Mouse (Mus musculus) bone marrow macrophage, adult 2 months (primary cell): ENCODE measurements around the gene Frmpd4. TPM values are rescaled to one million over a fixed set of nuclear protein-coding genes. Genes with fewer than 3 reads are reported as not detected.

ENCODE experiments used
- H3K27ac ChIP-seq: 2 replicates; pipeline ENCODE4 v1.5.1; 2012; ENCODE audit warnings: low read depth, low read length; ENCODE audit not compliant: insufficient read depth
- H3K4me1 ChIP-seq: 2 replicates; pipeline ENCODE4 v1.6.1; 2012; ENCODE audit warnings: low read length; ENCODE audit not compliant: control insufficient read depth, insufficient read depth
- H3K4me3 ChIP-seq: 2 replicates; pipeline ENCODE4 v1.5.1; 2012; ENCODE audit warnings: mild to moderate bottlenecking, low read length, moderate library complexity; ENCODE audit not compliant: insufficient read depth
- CTCF ChIP-seq: IDR thresholded peaks from 2 replicates; pipeline ENCODE4 v1.5.1; 2012; ENCODE audit warnings: low read depth, mild to moderate bottlenecking, low read length, moderate library complexity
- POLR2A ChIP-seq: IDR thresholded peaks from 2 replicates; pipeline ENCODE4 v1.6.1; 2012; ENCODE audit warnings: mild to moderate bottlenecking, low read depth, low read length, borderline replicate concordance
- polyA plus RNA-seq: library from polyadenylated mRNA; stranded (reverse); fragments of >200 nt; gene quantifications from 2 replicates; pipeline ENCODE4 v1.2.4, GENCODE M21; 2012; ENCODE audit not compliant: missing spikeins, insufficient read depth, insufficient read length

Gene Frmpd4
- polyA plus RNA-seq, 1 experiment, result not detected

- Histone ChIP-seq H3K4me1 (no peaks in the 10 kb centered on the region), H3K27ac (no peak overlapping the region), H3K4me3 (no peak overlapping the region)
- TF ChIP-seq POLR2A, result no peak
- no peak for TF ChIP-seq CTCF
Measured at GRCm38 (mm10) chrX:167719564-167719981, 857.5 kb downstream of the Frmpd4 start.

- H3K4me3 ChIP-seq, result no peak overlapping the region
- no peak overlapping the region for H3K27ac ChIP-seq
- no peaks in the 10 kb centered on the region for H3K4me1 ChIP-seq
- TF ChIP-seq CTCF (no peak), POLR2A (no peak)
Measured at GRCm38 (mm10) chrX:167719092-167719491, 857.9 kb downstream of the Frmpd4 start.

GRCm38 (mm10) chrX:167654806-167655495, 922.1 kb downstream of the Frmpd4 start:
- Histone ChIP-seq H3K4me3 (no peak overlapping the region), H3K27ac (no peak overlapping the region), H3K4me1 (no peaks in the 10 kb centered on the region)
- TF ChIP-seq POLR2A (no peak), CTCF (no peak)

- Histone ChIP-seq H3K4me1 (no peaks in the 10 kb centered on the region), H3K4me3 (no peak overlapping the region), H3K27ac (no peak overlapping the region)
- TF ChIP-seq POLR2A (no peak), CTCF (no peak)
Measured at GRCm38 (mm10) chrX:167654249-167654648, 922.8 kb downstream of the Frmpd4 start.

GRCm38 (mm10) chrX:167597639-167598217, 979.3 kb downstream of the Frmpd4 start:
- Histone ChIP-seq H3K4me1 (no peaks in the 10 kb centered on the region), H3K27ac (no peak overlapping the region), H3K4me3 (no peak overlapping the region)
- no peak for TF ChIP-seq CTCF

- Histone ChIP-seq H3K27ac (no peak overlapping the region), H3K4me3 (no peak overlapping the region), H3K4me1 (no peaks in the 10 kb centered on the region)
- TF ChIP-seq POLR2A (no peak), CTCF (no peak)
Measured at GRCm38 (mm10) chrX:167552827-167553226, 1024.2 kb downstream of the Frmpd4 start.

- TF ChIP-seq CTCF (no peak), POLR2A (no peak)
- Histone ChIP-seq H3K4me3 (no peak overlapping the region), H3K4me1 (0 out of 2 replicates have a peak, but pooled peaks cover 2% of the 10 kb centered on the region), H3K27ac (no peak overlapping the region)
Measured at GRCm38 (mm10) chrX:167523151-167523550, 1053.9 kb downstream of the Frmpd4 start.

- no peak overlapping the region for H3K27ac ChIP-seq
- no peak overlapping the region for H3K4me3 ChIP-seq
- H3K4me1 ChIP-seq, result 0 out of 2 replicates have a peak, but pooled peaks cover 2% of the 10 kb centered on the region
- no peak for TF ChIP-seq CTCF
- TF ChIP-seq POLR2A, result no peak
Measured at GRCm38 (mm10) chrX:167522528-167522927, 1054.5 kb downstream of the Frmpd4 start.

GRCm38 (mm10) chrX:167518440-167518839, 1058.6 kb downstream of the Frmpd4 start:
- TF ChIP-seq CTCF (no peak), POLR2A (no peak)
- Histone ChIP-seq H3K4me3 (no peak overlapping the region), H3K4me1 (0 out of 2 replicates have a peak, but pooled peaks cover 2% of the 10 kb centered on the region), H3K27ac (no peak overlapping the region)

- H3K27ac ChIP-seq, result no peak overlapping the region
- TF ChIP-seq CTCF (peak; percentile 34; the same call in 1 of the 2 replicates), POLR2A (no peak)
- no peaks in the 10 kb centered on the region for H3K4me1 ChIP-seq
- no peak overlapping the region for H3K4me3 ChIP-seq
Measured at GRCm38 (mm10) chrX:167497780-167498179, 1079.3 kb downstream of the Frmpd4 start.

- no peaks in the 10 kb centered on the region for H3K4me1 ChIP-seq
- H3K27ac ChIP-seq, result no peak overlapping the region
- no peak overlapping the region for H3K4me3 ChIP-seq
- TF ChIP-seq CTCF (no peak), POLR2A (no peak)
Measured at GRCm38 (mm10) chrX:167492265-167492664, 1084.8 kb downstream of the Frmpd4 start.
